Mouse (Mus musculus): ENCODE results near the gene Lrrc8a. TPM values are rescaled to one million over a fixed set of nuclear protein-coding genes. Genes with fewer than 3 reads are reported as not detected.

Lrrc8a gene
- polyA plus RNA-seq, 1 experiment from 2014 or later = 58.3 TPM

DNA sequence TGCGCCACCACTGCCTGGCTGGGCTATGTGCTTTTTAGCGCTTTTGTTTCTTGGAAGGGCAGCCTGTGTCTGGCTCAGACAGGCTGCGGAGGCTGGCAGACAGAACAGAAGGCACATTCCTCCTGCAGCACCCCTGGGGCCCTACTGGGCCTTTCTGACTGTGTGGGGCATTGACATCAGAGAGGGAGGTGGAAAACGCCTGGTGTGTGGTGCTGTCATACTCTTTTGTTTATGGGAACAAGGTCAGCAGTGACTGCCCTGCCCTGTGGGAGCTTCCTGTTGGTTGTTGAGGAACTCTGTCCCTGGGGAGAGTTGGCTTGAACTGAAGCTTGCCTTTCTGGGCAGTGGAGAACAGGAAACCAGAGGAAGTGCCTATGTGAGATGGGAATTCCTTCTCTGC, 5.0 kb downstream of the Lrrc8a start:
- H3K27me3 ChIP-seq = no peaks in the 10 kb centered on the region
- peaks cover 27% of the 10 kb centered on the region for H3K4me1 ChIP-seq
- ATAC-seq = no peak
- H3K36me3 ChIP-seq (ENCODE audit: poor library complexity, severe bottlenecking) = peaks cover 71% of the 10 kb centered on the region
- H3K9ac ChIP-seq = 0 out of 2 replicates have a peak overlapping the region, but pooled peaks have one; percentile 26
- H3K4me2 ChIP-seq = no peak overlapping the region
- H3K27ac ChIP-seq = no peak overlapping the region
- H3K4me3 ChIP-seq = no peak overlapping the region
- no peaks in the 10 kb centered on the region for H3K9me3 ChIP-seq (replicated peaks)
- 61% methylated on average over 4 of the region's 4 CpGs for WGBS

DNA sequence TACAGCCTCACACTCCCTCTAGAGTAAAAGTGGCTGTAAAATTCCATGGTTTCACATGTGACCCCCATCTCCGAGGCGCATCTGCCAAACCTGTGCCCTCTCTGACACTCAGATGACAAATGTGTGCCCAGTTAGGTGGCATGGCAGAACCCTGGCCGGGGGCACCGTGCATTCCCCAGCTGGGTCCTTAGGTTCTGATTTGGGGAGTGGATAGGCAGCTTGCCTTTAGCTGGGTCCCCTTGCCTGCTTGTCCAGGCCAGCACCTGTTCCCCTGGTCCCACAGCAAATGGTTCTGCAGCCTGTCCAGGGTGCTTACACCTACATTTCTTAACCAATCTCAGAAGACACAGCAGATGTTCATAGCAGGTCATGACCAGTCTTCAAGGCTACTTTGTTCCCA, 5.9 kb downstream of the Lrrc8a start:
- ATAC-seq = no peak
- no peak overlapping the region for H3K4me2 ChIP-seq
- H3K9me3 ChIP-seq (replicated peaks) = no peaks in the 10 kb centered on the region
- 98% methylated on average over 4 of the region's 4 CpGs for WGBS
- peaks cover 24% of the 10 kb centered on the region for H3K4me1 ChIP-seq
- H3K4me3 ChIP-seq = no peak overlapping the region
- H3K36me3 ChIP-seq (ENCODE audit: poor library complexity, severe bottlenecking) = peaks cover 80% of the 10 kb centered on the region
- H3K27me3 ChIP-seq = no peaks in the 10 kb centered on the region
- H3K9ac ChIP-seq = no peak overlapping the region
- H3K27ac ChIP-seq = no peak overlapping the region

DNA sequence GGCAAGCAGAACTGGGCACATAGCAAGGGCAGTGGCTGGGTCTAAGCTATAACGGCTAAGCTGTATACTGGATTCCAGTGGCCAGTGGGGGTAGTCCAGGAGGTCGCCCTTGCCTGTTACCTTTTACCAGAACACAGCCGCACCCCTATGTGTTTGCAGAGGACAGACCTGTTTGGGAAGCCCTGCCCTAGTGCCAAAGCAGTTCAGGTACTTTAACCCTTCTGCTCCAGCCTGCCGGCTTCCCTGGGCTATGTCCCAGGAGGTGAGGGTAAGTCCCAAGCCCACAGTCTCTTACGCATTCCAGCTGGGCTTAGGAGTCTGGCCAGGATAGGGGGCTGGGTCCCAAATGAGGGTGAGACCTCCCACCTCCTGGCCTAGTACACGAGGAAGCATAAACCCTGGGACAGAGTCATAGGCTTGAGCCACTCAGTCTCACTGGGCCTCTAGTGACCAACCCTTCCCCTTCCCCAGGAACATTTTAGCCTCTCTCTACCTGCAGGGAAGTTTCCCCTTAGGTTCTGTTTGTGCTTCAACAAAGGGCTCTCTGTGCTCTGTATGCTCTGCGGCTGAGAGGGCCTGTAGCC, 7.2 kb downstream of the Lrrc8a start:
- Histone ChIP-seq H3K4me1 (peaks cover 11% of the 10 kb centered on the region; the same call in 1 of the 2 replicates), H3K9ac (no peak overlapping the region), H3K36me3 (ENCODE audit: poor library complexity, severe bottlenecking) (peaks cover 92% of the 10 kb centered on the region), H3K4me2 (no peak overlapping the region), H3K27ac (no peak overlapping the region; the same call in 1 of the 2 replicates), H3K4me3 (no peak overlapping the region), H3K27me3 (no peaks in the 10 kb centered on the region), H3K9me3 (replicated peaks) (no peaks in the 10 kb centered on the region)
- no peak for ATAC-seq
- 82% methylated on average over 7 of the region's 7 CpGs for WGBS

GRCm38 (mm10) chr2:30247036-30247435, 9.5 kb downstream of the Lrrc8a start:
- 95% methylated on average over 5 of the region's 5 CpGs for WGBS
- H3K36me3 ChIP-seq (ENCODE audit: poor library complexity, severe bottlenecking) = peaks cover 90% of the 10 kb centered on the region
- no peak overlapping the region for H3K9ac ChIP-seq
- H3K4me2 ChIP-seq = no peak overlapping the region
- H3K27ac ChIP-seq = no peak overlapping the region
- ATAC-seq = no peak
- no peak overlapping the region for H3K4me3 ChIP-seq
- H3K4me1 ChIP-seq = peaks cover 6% of the 10 kb centered on the region; the same call in 1 of the 2 replicates
- no peaks in the 10 kb centered on the region for H3K9me3 ChIP-seq (replicated peaks)
- H3K27me3 ChIP-seq = no peaks in the 10 kb centered on the region

GRCm38 (mm10) chr2:30247681-30248080, 10.2 kb downstream of the Lrrc8a start:
- peaks cover 89% of the 10 kb centered on the region for H3K36me3 ChIP-seq (ENCODE audit: poor library complexity, severe bottlenecking)
- WGBS = 76% methylated on average over 4 of the region's 4 CpGs
- no peaks in the 10 kb centered on the region for H3K27me3 ChIP-seq
- H3K9ac ChIP-seq = no peak overlapping the region; the same call in 1 of the 2 replicates
- ATAC-seq = no peak
- H3K4me3 ChIP-seq = no peak overlapping the region
- H3K9me3 ChIP-seq (replicated peaks) = no peaks in the 10 kb centered on the region
- no peak overlapping the region for H3K27ac ChIP-seq
- no peak overlapping the region for H3K4me2 ChIP-seq
- 0 out of 2 replicates have a peak, but pooled peaks cover under 1% of the 10 kb centered on the region for H3K4me1 ChIP-seq

DNA sequence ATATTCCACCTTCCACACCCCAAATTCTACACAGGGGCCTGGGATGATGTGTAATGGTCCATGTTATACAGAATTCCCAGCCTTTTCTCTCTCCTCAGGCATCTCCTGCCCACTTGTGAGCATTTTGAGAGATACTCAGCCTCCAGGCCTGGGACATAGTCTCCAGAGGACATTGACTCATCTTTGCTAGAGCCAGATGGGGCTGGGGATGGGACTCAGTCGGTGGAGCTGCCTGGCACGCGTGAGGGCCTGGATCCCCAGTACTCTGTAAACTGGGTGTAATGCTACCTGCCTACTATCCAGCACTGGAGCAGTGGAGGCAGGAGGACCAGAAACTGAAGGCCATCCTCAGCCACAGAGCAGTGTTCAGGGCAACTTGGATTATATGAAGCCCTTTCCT, 11.7 kb downstream of the Lrrc8a start:
- Histone ChIP-seq H3K4me3 (no peak overlapping the region), H3K4me1 (no peaks in the 10 kb centered on the region), H3K27ac (no peak overlapping the region), H3K9ac (no peak overlapping the region), H3K36me3 (ENCODE audit: poor library complexity, severe bottlenecking) (peaks cover 78% of the 10 kb centered on the region), H3K4me2 (no peak overlapping the region), H3K27me3 (no peaks in the 10 kb centered on the region), H3K9me3 (replicated peaks) (no peaks in the 10 kb centered on the region)
- WGBS = 92% methylated on average over 3 of the region's 3 CpGs
- ATAC-seq = no peak

GRCm38 (mm10) chr2:30250166-30251128, 12.9 kb downstream of the Lrrc8a start:
- H3K9ac ChIP-seq = peak overlapping the region; percentile 12; the same call in 1 of the 2 replicates
- H3K4me2 ChIP-seq = no peak overlapping the region
- ATAC-seq = no peak
- H3K36me3 ChIP-seq (ENCODE audit: poor library complexity, severe bottlenecking) = peaks cover 77% of the 10 kb centered on the region
- H3K4me3 ChIP-seq = no peak overlapping the region
- no peaks in the 10 kb centered on the region for H3K27me3 ChIP-seq
- H3K27ac ChIP-seq = no peak overlapping the region
- H3K9me3 ChIP-seq (replicated peaks) = no peaks in the 10 kb centered on the region
- 86% methylated on average over 10 of the region's 10 CpGs for WGBS
- H3K4me1 ChIP-seq = no peaks in the 10 kb centered on the region

DNA sequence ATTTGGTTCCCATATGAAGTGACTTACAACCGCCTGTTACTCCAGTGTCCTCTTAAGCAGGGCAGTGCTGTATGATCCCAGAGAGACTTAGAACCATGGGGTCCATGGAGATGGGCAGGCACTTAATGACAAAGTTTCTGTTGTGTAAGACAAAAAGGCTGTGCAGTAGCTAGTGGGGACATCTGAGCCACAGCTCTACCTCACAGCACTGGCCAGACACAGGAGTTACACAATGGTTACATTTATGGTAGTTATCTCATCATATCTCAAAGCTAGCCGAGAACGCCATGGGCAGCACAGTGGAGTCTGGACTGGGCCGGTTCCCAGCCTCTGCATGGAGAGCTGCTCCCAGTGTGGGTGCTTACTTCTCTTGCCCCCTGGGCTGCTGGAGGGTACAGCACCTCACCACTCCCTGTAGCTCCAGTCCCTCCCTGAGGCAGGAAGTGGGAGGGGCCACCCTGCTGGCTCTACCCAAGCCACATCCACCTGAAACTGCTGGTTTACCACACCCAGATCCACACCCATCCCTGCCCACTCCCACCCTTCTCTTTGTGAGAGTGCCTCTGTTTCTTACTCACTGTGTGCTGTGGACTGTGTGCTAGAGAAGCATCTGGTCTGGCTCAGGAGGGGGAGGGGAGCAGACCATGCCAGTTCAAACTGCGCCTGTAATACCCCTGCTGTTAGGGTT, 14.0 kb downstream of the Lrrc8a start:
- ATAC-seq = no peak
- Histone ChIP-seq H3K27ac (no peak overlapping the region), H3K9me3 (replicated peaks) (no peaks in the 10 kb centered on the region), H3K9ac (0 out of 2 replicates have a peak overlapping the region, but pooled peaks have one; percentile 10), H3K27me3 (no peaks in the 10 kb centered on the region), H3K4me3 (no peak overlapping the region), H3K4me2 (no peak overlapping the region), H3K4me1 (no peaks in the 10 kb centered on the region), H3K36me3 (ENCODE audit: poor library complexity, severe bottlenecking) (peaks cover 77% of the 10 kb centered on the region)
- WGBS = 93% methylated on average over 5 of the region's 5 CpGs

DNA sequence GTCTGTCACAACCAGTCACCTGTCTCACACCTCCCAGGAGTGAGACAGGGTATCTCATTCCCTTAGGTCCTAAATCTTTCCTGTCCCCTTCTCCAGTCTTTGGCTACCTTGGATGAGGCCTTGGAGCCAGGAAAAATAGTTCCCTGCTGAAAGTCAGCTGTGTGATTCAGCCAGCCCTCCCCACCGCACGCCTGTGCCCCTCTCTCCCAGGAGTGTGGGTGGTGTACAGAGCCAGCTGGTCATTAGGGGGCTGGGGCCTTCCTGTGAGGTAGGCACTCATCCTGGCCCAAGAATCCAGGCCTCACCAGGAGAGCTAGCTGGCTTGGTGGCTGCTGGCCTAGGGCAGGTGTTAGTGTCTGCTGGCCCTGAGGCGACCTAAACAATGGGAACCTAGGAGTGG, 15.0 kb downstream of the Lrrc8a start:
- no peaks in the 10 kb centered on the region for H3K27me3 ChIP-seq
- no peaks in the 10 kb centered on the region for H3K9me3 ChIP-seq (replicated peaks)
- no peaks in the 10 kb centered on the region for H3K4me1 ChIP-seq
- WGBS = 80% methylated on average over 3 of the region's 3 CpGs
- ATAC-seq = no peak
- no peak overlapping the region for H3K4me2 ChIP-seq
- H3K27ac ChIP-seq = no peak overlapping the region
- H3K4me3 ChIP-seq = no peak overlapping the region
- H3K36me3 ChIP-seq (ENCODE audit: poor library complexity, severe bottlenecking) = peaks cover 85% of the 10 kb centered on the region
- no peak overlapping the region for H3K9ac ChIP-seq

DNA sequence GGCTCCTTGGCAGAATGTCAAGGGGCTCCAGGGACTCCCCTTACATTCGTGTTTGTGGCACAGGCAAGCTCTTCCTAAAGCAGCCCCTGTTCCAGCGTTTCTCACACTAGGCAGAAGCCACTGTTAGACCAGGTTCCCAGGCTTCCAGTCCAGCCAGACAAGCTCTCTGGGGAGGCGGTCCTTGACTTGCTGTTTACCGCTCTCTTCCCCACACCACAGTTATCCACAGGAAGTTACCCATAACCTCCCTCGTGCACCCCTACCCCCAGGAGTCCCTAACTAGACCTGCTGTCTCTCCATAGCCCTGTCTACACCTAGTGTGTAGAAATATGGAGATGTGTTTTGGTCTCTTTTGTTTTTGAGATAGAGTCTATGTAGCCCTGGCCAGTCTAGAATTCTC, 16.3 kb downstream of the Lrrc8a start:
- WGBS = 87% methylated on average over 5 of the region's 5 CpGs

GRCm38 (mm10) chr2:30255631-30256395, 18.3 kb downstream of the Lrrc8a start:
- Histone ChIP-seq H3K9ac (no peak overlapping the region), H3K27me3 (no peaks in the 10 kb centered on the region), H3K27ac (no peak overlapping the region), H3K4me2 (no peak overlapping the region), H3K4me1 (no peaks in the 10 kb centered on the region), H3K9me3 (replicated peaks) (no peaks in the 10 kb centered on the region), H3K4me3 (no peak overlapping the region), H3K36me3 (ENCODE audit: poor library complexity, severe bottlenecking) (peaks cover 85% of the 10 kb centered on the region)
- no peak for ATAC-seq
- WGBS = 96% methylated on average over 42 of the region's 42 CpGs

More for the DNA sequence above, 16.3 kb downstream of the Lrrc8a start:
- H3K36me3 ChIP-seq (ENCODE audit: poor library complexity, severe bottlenecking) = peaks cover 85% of the 10 kb centered on the region
- H3K27me3 ChIP-seq = no peaks in the 10 kb centered on the region
- H3K4me3 ChIP-seq = no peak overlapping the region
- ATAC-seq = no peak
- H3K27ac ChIP-seq = no peak overlapping the region
- no peak overlapping the region for H3K9ac ChIP-seq
- no peaks in the 10 kb centered on the region for H3K4me1 ChIP-seq
- no peaks in the 10 kb centered on the region for H3K9me3 ChIP-seq (replicated peaks)
- no peak overlapping the region for H3K4me2 ChIP-seq

All from forebrain, embryonic 13.5 days (tissue).